Mouse (Mus musculus) ES-E14 (cell line): Measurements from ENCODE around the gene Txn2.

Experiments used
- HCFC1 ChIP-seq: IDR thresholded peaks from 2 replicates; pipeline ENCODE4 v1.6.1; 2012; ENCODE audit warnings: low read length, inconsistent platforms, borderline replicate concordance; ENCODE audit not compliant: insufficient read depth
- MAFK ChIP-seq: IDR thresholded peaks from 2 replicates; pipeline ENCODE4 v1.6.1; 2014; ENCODE audit warnings: mild to moderate bottlenecking, low read depth, low read length, inconsistent platforms; ENCODE audit not compliant: insufficient read depth
- ZC3H11A ChIP-seq: IDR thresholded peaks from 2 replicates; pipeline ENCODE4 v1.6.1; 2012; ENCODE audit warnings: low read depth, mild to moderate bottlenecking, inconsistent platforms, low read length, borderline replicate concordance
- ZNF384 ChIP-seq: IDR thresholded peaks from 2 replicates; pipeline ENCODE4 v1.6.1; 2012; ENCODE audit warnings: low read depth, low read length, inconsistent platforms

DNA sequence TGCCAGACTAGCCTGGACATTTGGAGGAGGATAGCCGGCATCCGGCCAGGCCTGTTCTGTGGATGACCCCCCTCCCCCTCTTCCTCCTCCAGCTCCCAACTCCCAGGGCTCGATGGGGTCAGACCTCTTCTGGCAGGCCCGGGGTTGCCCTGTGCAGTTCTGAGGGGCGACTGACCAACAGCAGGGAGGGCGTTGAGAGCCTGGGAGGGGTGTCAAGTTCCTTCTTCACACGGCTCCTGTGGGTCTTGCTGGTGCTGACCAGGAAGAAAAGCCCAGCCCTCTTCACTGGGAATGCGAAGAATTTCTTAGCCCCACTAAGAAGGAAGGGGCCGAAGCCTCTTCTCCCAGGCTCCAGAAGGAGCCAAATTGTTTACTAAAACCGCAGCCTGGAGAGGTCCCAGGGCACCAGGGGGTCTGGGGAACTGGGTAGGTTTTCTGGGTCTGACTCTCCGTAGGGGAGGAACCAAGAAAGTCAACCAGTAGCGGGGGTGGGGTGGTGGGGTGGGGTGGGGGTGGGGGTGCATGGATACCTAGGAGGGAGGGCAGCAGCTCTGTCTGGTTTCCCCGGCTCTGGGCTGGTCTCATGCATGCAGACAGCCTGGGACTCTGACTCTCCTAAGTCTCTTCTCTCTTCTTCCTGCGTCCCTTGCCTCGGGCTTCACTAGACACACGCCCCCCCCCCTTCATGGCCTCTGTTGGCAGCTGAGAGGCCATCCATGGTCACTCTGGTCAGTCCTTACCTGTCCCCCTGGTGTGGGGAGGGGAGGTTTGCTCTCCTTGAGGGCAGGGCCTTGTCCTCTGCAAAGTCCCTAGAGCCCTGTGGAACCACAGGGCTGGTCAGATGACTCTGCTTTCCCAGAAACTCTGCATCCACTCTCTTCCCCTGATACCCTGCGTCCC is 45.8 kb downstream of the Txn2 start:
- no peak for TF ChIP-seq ZC3H11A
- TF ChIP-seq ZNF384: no peak
- TF ChIP-seq MAFK: peak; percentile 41; the same call in 1 of the 2 replicates
- no peak for TF ChIP-seq HCFC1
